Comparison of ENCODE assay signal across 15 mouse cellular contexts in the genomic region with DNA sequence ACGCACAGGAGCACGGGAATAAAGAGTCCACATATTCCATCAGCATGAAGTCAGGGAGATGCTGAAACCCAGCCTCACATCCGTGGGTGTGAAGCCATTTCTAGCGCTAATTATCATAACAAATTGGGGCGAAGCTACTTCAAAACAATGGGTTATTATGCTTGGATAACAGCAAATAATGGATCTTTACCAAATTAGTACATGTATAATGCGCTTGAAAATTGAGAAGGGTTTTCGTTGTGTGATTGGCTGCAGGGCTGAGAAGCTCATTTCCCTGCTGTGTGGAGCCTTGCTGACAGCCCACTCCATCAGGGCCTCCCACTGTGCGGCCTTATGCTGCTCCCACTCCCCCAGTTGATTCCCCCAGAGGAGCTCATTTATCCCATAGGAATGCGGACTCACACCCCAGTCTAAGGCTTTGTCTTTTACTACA.
DNase-seq lines count a peak whose midpoint lies in the region; ATAC-seq lines count a peak whose summit lies in the region.
"Had no signal": no experiment of that assay in that cellular context is flagged by ENCODE, and none has a peak within 500 bp of the region (broad histone marks: within the 10 kb centered on the region; RNA-seq: fewer than 3 reads in every experiment).

No protein-coding gene starts in this region.

- no peaks in the 10 kb centered on the region for H3K4me1 ChIP-seq in hindbrain, embryonic 11.5 days (replicated peaks; ENCODE audit: control insufficient read depth, insufficient read depth, low read length)
- H3K4me1 ChIP-seq in hindbrain, embryonic 10.5 days (replicated peaks): peaks cover 8% of the 10 kb centered on the region
- peaks cover 9% of the 10 kb centered on the region for H3K4me1 ChIP-seq in forebrain, embryonic 13.5 days
- no peaks in the 10 kb centered on the region for H3K4me1 ChIP-seq in neural tube, embryonic 14.5 days (ENCODE audit: control insufficient read depth, insufficient read depth, low read length)
- H3K4me1 ChIP-seq: embryonic facial prominence, embryonic 12.5 days had no signal

- no peaks in the 10 kb centered on the region for H3K27me3 ChIP-seq in hindbrain, embryonic 11.5 days (ENCODE audit: control insufficient read depth, insufficient read depth, low read length)
- no peaks in the 10 kb centered on the region for H3K27me3 ChIP-seq in hindbrain, embryonic 10.5 days (ENCODE audit: insufficient read depth, poor library complexity, severe bottlenecking)
- 0 out of 2 replicates have a peak, but pooled peaks cover 3% of the 10 kb centered on the region for H3K27me3 ChIP-seq in forebrain, embryonic 13.5 days
- no peaks in the 10 kb centered on the region for H3K27me3 ChIP-seq in neural tube, embryonic 14.5 days (ENCODE audit: control insufficient read depth, insufficient read depth, low read length)
- H3K27me3 ChIP-seq: embryonic facial prominence, embryonic 12.5 days; Patski had no signal

- peak; percentile 77; the same call in 1 of the 2 replicates for ATAC-seq in hindbrain, embryonic 11.5 days (ENCODE audit: low FRiP score)
- ATAC-seq in forebrain, embryonic 13.5 days: peak; percentile 78
- peak; percentile 74 for ATAC-seq in neural tube, embryonic 14.5 days (ENCODE audit: low read depth)
- ATAC-seq: lung, postnatal 0 days; Patski had no signal

- peak; percentile 12 for DNase-seq in hindbrain, embryonic 11.5 days (ENCODE audit: low spot score)
- DNase-seq in hindbrain, embryonic 10.5 days (ENCODE audit: low spot score): no peak
- peak; percentile 28 to 43 for DNase-seq in cerebellum, adult 18-20 months
- no peak for DNase-seq in urinary bladder, adult 2 months (ENCODE audit: low spot score)
- DNase-seq in adrenal gland, adult (ENCODE audit: inconsistent age in 2 of 2, low spot score in 1 of 2): no peak
- DNase-seq in urinary bladder, postnatal 14 days (ENCODE audit: low spot score): no peak
- DNase-seq: adrenal gland, postnatal 36 days; kidney, postnatal 14 days; layer of hippocampus, postnatal 36 days; liver had no signal

- no peak overlapping the region for H3K4me3 ChIP-seq in hindbrain, embryonic 11.5 days (ENCODE audit: low read depth, low read length)
- no peak overlapping the region for H3K4me3 ChIP-seq in hindbrain, embryonic 10.5 days
- no peak overlapping the region for H3K4me3 ChIP-seq in forebrain, embryonic 13.5 days
- H3K4me3 ChIP-seq in neural tube, embryonic 14.5 days (ENCODE audit: low read depth, low read length): no peak overlapping the region
- H3K4me3 ChIP-seq: embryonic facial prominence, embryonic 12.5 days had no signal

- 18% methylated on average over 9 of the region's 9 CpGs for WGBS in hindbrain, embryonic 11.5 days
- WGBS in hindbrain, embryonic 10.5 days: 22% methylated on average over 9 of the region's 9 CpGs
- WGBS in forebrain, embryonic 13.5 days: 2% methylated on average over 9 of the region's 9 CpGs
- 18% methylated on average over 9 of the region's 9 CpGs for WGBS in neural tube, embryonic 14.5 days

- no peak overlapping the region for H3K9ac ChIP-seq in hindbrain, embryonic 11.5 days (ENCODE audit: low read depth, low read length)
- H3K9ac ChIP-seq in forebrain, embryonic 13.5 days: no peak overlapping the region
- H3K9ac ChIP-seq in neural tube, embryonic 14.5 days (replicated peaks; ENCODE audit: low read depth, low read length): no peak overlapping the region
- H3K9ac ChIP-seq: embryonic facial prominence, embryonic 12.5 days had no signal

- no peak overlapping the region for H3K4me2 ChIP-seq in hindbrain, embryonic 11.5 days (replicated peaks; ENCODE audit: low read depth, low read length)
- peak overlapping the region; percentile 39 for H3K4me2 ChIP-seq in forebrain, embryonic 13.5 days
- no peak overlapping the region for H3K4me2 ChIP-seq in neural tube, embryonic 14.5 days (ENCODE audit: low read depth, low read length)
- H3K4me2 ChIP-seq: embryonic facial prominence, embryonic 12.5 days had no signal

- H3K36me3 ChIP-seq in hindbrain, embryonic 11.5 days (ENCODE audit: control insufficient read depth, insufficient read depth, low read length): no peaks in the 10 kb centered on the region
- no peaks in the 10 kb centered on the region for H3K36me3 ChIP-seq in hindbrain, embryonic 10.5 days
- no peaks in the 10 kb centered on the region for H3K36me3 ChIP-seq in forebrain, embryonic 13.5 days (ENCODE audit: poor library complexity, severe bottlenecking)
- no peaks in the 10 kb centered on the region for H3K36me3 ChIP-seq in neural tube, embryonic 14.5 days (ENCODE audit: control insufficient read depth, insufficient read depth, low read length)
- H3K36me3 ChIP-seq: embryonic facial prominence, embryonic 12.5 days had no signal

- no peak overlapping the region for H3K27ac ChIP-seq in hindbrain, embryonic 11.5 days (ENCODE audit: low read depth, low read length)
- no peak overlapping the region for H3K27ac ChIP-seq in hindbrain, embryonic 10.5 days
- no peak overlapping the region for H3K27ac ChIP-seq in forebrain, embryonic 13.5 days
- H3K27ac ChIP-seq in neural tube, embryonic 14.5 days (ENCODE audit: low read depth, low read length): no peak overlapping the region
- H3K27ac ChIP-seq: embryonic facial prominence, embryonic 12.5 days had no signal

- H3K9me3 ChIP-seq in hindbrain, embryonic 11.5 days (ENCODE audit: control insufficient read depth, low read length): no peaks in the 10 kb centered on the region
- H3K9me3 ChIP-seq in hindbrain, embryonic 10.5 days: no peaks in the 10 kb centered on the region
- no peaks in the 10 kb centered on the region for H3K9me3 ChIP-seq in forebrain, embryonic 13.5 days (replicated peaks)
- no peaks in the 10 kb centered on the region for H3K9me3 ChIP-seq in neural tube, embryonic 14.5 days (ENCODE audit: control insufficient read depth, low read length)
- H3K9me3 ChIP-seq: embryonic facial prominence, embryonic 12.5 days had no signal

Comparison
In these comparisons a context has a peak if more than half of its experiments do, and no peak if none do; other contexts are left out.
1. DNase-seq: peak in hindbrain, embryonic 11.5 days (single experiment) and cerebellum, adult 18-20 months (2 of 2); none in hindbrain, embryonic 10.5 days (single experiment), urinary bladder, adult 2 months (single experiment), adrenal gland, adult (0 of 2) and urinary bladder, postnatal 14 days (single experiment).
2. Peak in every context shown above with its lines, with median percentiles within 50 percentile points of each other: ATAC-seq.